Mouse (Mus musculus) cerebellum, postnatal 4 days (tissue): ENCODE results near the gene Slc18b1.
A peak's percentile ranks its signal among the peaks of the same experiment; 100 is the strongest.

ENCODE experiments used
- DNase-seq, 2 experiments: peaks; one replicate each; pipeline ENCODE4 v3.0.0; 2022; ENCODE audit warnings: low spot score in 2 of 2, mixed read lengths in 1 of 2

Slc18b1 gene

DNA sequence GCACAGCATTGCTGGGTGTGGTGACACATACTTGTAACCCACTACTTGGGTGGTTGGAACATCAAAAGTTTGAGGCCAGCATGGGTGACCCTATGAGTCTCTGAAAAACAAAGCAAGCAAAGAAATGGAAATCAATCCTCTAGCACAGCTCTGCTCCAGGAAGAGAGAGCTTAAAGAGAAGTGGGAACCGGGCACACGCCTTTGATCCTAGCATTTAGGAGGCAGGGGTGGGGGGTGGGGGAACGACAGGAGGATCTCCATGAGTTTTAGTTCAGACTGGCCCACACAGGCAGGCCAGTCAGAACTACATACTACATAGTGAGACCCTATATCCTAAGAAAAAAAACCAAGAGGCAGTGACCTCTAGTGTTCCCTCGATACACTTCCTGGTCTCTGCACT lies 9.4 kb downstream of the Slc18b1 start:
- no peak for DNase-seq

DNA sequence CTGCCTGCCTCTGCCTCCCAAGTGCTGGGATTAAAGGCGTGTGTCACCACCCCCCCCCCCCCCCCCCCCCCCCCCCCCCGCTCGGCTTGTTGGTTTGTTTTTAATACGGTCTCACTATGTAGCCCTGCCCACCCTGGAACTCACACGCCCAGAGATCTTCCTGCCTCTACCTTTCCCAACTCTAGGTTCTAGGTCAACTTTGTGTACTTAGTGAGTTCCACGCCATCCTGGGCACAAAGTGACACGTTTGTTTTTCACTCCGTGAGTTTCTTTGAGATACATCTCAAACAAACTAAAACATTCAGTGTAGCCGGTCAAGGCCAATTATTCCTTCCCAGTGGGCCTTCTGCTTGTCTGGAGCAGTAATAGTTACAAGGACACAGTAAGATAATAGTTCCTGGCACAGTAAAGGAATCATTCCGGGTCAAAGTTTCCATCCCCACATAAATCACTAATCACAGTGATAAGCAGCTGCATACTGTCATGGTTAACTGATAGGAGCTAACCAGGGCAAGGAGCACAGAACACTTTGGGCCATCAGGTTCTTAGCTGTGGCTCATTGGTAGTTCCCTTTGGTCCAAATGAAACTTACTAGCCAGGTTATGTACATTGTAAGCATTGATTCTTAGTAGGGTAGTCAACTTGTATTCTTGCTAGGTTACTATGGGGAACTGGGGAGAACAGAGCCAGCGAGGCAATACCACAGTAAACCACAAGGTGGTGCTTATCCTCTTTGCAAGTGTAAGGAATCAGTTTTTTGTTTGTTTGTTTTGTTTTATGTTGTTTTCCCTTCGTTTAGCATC lies 15.1 kb downstream of the Slc18b1 start:
- peak; percentile 64 to 76 for DNase-seq

DNA sequence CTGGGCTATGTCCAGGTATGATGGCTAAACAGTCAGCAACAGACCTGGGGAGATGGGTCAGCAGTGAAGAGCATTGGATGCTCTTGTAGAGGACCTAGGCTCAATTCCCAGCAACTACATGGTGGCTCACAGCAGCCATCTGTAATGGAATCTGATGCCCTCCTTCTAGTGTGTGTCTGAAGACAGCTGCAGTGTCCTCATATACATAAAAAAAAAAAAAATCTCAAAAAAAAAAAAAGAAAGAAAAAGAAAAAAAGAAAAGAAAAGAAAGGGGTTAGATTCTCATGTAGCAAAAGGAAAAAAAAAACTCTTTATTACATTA lies 15.6 kb downstream of the Slc18b1 start:
- DNase-seq: no peak

DNA sequence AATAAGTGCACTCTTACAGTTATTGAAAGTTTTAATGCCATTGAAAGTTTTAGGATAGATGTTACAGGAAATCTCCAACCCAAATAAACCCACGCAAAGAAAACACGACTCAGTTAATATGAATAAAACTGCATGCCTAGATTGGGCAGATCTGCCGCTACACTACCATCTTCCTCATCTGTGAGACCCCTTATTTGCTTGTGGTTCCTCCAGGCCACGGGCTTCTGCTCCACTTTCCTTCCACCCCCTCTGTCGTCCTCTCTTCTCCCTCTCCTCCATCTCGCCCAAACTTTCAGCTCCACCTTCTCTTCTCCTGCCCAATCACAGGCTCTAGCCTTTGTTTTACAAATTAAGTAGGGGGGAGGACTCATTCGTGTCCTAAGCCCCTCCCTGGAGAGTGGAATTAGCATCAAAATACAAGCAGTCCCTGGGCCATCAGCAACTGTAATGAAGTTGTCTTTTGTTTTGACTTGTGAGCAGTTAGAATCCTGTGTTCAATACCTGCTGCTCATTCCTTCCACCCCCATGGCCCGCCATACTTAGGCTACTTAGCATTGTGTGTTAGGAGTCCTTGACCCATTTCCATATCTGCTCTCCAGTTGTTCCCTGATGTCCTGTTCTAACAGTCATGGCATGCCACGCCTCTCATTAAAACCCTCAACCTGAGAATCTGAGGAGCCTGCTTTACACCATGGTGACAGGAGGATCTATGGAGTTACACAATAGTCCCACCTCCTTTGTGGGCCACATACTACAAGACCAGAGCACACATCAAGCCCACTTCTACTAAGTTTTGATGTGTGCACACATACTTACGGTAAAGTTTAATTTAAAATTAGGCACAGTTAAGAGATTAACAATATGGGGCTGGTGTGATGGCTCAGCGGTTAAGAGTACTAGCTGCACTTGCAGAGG lies 16.3 kb downstream of the Slc18b1 start:
- no peak for DNase-seq

DNA sequence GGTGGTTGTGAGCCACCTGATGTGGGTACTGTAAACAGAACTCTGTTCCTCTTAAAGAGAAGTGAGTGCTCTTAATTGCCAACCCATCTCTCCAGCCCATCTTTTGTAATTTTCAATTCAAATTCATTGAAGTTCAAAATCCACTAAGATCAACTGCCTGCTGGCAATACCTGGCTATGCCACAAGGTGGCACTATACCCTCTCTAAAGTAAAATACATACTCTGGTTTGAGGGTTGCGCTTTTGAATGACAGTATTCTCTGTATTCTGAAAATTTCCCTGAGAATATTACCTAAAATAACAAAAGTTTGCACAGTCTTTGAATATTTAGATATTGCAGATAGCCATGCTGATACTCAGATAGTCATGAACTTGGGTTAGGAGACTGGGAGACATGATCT lies 18.4 kb downstream of the Slc18b1 start:
- peak; percentile 84 to 85 for DNase-seq

DNA sequence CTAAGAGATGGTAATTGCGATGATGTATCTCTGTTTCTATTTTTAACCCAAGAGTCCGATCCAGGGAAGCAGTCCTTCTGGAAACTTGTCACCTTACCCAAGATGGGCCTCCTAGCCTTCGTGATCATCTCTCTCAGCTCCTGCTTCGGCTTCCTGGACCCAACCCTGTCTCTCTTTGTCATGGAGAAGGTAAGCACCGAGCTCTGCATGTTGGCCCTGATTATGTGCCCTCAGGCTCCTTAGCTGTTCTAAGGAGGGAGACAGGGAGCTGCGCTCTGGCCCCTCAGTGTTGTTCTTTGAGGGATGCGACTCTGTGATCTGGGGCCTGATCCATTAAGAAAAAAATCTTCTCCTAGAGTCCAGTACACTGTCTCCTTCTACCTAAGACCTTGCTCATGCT lies 19.5 kb downstream of the Slc18b1 start:
- DNase-seq: no peak

DNA sequence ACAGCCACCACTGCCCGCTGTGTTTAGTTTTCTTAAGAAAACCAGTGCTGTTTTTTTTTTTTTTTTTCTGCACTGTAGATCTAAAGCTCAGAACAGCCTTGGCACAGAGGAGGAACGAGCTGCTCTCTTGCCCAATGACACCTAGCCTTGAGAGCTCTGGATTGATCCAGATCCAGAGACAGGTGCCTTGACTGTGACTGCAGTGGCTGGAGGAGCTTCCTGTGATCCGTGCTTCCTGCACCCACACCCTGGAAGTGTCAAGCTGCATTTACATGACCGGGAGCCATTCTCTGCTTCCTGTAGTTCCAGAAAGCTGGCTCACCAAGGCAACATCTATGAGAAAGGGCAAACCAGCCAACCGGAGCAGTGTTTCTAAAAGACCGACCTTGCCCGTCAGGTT lies 29.7 kb downstream of the Slc18b1 start:
- DNase-seq: no peak

DNA sequence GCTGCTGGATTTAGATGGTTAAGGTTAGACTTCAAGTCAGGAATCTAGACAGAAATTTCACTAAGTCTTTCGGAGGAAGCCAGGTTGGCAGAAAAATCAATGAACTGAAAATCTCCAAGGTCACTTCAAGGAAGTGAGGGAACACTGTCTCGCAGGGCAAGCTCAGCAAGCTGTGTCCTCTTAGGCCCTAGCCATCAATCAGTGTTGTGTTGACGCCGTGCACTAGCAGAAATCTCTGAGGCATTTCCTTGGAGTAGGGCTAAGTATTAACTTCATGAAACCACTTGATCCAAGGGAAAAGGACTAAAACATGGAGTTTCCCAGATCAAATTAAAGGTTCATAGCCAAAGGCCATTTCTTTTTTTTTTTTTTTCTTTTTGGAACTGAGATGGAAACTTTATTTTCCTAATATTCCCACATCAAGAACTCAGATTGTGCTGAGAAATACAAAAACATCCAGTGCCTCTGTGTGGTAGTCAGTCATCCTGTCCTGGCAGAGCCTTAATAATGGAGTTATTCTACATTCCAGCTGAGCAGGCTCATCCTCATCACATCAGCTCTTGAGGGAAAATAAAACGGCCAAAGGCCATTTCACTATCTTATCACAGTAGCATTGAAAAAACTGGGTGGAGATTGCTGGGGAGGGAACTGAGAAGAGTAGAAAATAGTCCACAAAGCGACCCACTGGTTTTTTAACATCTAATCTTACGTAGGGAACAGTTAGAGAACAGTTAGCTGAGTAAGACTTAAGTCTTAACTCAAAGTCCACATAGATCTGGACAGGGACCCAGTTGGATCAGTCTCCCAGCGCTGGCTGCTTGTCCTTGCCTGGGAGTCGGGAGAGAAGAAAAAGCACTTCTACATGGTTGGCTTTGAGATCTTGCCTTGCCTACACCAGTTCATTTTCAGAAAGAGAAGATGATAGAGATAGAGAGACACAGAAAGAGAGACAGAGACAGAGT lies 39.5 kb downstream of the Slc18b1 start:
- no peak for DNase-seq

DNA sequence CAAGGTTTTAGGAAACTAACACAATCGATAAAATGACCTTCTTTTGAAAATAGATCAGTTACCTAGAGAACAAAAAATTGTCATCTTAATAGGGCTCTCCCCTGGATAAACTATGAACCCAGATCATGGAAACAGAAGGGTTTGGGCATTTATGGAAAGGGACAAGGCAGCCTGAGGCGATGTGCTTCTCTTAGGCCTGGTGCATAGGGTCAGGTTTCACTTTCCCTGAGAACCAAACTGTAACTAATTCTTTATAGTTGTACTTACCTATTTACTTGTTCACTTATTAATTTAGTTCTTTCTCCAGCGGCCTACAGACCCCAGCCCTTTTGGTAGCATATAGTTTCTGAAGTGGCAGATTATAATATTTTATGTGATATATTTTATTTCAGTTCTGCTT lies 40.3 kb downstream of the Slc18b1 start:
- no peak for DNase-seq

DNA sequence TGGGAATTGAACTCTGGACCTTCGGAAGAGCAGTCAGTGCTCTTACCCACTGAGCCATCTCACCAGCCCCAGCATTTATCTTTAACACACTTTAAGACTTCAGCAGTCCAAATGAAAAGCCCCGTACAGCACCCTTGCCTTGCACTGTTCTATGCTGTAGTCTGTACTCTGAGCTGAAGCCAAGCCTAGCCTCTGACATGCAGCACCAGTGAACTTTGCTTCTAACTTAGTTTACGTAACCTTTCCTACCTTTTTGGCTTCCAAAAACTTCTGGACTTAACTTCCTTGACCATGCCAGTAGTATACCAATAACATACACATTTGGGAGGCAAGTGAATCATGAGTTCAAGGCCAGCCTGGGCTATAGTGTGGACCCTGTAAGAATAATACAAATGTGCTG lies 42.1 kb downstream of the Slc18b1 start:
- DNase-seq: no peak

DNA sequence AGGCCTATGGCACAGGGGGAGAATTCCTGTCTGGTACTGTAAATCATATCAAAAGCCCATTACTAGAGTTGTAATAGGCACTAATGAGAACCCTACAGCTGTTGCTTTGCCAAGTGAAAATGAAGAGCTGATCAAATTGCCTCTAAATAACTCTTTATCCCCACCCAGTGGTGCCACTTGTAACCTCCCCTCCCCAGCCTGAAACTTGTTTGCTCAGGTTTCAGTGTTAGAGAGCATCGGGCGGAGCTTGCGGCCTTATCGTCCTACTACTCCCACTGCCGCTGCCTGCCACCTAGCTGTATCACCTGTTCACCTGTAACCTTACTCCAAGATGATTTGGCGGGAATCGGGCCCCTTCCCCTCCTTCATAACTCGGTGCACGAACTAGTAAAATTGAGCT lies 42.6 kb downstream of the Slc18b1 start:
- no peak for DNase-seq

DNA sequence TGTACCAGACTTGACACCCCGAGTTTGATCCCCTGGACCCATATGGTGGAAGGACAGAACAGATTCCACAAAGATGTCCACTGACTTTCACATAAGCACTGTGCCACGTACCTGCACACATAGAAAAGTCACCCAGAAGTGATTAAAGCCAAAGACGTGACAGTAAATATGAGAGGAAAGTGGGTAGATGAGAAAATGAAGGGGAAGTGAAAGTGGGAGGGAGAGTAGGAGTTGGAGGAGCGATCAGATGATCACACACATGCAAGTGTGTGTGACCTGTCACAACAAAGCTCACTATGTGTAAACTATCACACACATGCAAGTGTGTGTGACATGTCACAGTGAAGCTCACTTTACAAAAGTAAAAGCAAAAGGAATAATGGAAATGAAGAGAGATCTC lies 43.7 kb downstream of the Slc18b1 start:
- DNase-seq: no peak

DNA sequence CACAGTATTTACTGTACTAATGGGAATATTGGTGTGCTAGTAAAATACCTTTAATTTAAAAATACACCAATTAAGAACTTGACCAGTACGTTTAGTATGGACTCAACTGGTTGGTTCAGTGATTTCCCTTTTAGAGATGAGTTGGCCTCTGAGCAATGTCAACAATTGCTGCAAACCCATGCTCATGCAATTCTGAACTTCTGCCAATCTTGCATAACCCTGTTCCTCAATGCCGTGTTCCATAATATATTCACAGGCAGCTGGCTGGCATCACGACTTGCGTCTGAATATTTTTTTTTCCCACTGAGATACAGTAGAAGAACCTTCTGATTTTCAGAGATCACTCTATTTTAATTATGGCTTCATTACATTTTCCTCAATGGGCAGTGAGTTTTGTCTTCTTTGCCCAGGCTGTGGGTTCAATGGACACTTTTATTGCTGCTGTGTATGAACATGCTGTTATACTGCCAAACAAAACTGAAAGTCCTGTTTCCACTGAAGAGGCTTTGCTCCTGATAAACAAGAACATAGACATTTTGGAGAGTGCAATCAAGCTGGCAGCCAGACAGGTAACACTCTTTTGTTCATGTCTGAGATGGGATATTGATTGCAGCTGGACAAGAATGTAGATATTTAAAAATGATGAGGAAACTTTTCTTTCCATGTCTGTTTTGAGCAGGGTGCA lies 54.6 kb downstream of the Slc18b1 start, which contains the start of gene Vnn3:
Gene Vnn3 (plus strand): TSS at position 235 of the 685 bp plus-strand sequence.
- DNase-seq: no peak

DNA sequence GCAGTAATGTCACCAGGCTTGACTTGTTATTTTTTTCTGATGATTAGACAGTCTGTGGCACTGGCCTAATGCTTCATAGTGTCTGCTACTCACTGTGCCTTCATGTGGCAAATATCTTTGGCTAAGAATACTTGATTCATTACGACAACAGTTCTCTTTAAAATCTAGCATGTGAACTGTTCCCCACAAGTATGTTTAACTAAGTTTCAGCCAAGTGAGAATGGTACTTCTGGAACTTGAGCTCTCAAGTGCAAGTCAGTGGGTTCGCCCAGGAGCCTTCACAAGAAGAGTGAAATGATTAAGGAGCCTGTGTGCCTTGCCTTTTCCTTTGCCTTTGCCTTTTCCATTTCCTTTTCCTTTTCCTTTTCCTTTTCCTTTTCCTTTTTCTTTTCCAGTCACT lies 55.3 kb downstream of the Slc18b1 start:
- no peak for DNase-seq

DNA sequence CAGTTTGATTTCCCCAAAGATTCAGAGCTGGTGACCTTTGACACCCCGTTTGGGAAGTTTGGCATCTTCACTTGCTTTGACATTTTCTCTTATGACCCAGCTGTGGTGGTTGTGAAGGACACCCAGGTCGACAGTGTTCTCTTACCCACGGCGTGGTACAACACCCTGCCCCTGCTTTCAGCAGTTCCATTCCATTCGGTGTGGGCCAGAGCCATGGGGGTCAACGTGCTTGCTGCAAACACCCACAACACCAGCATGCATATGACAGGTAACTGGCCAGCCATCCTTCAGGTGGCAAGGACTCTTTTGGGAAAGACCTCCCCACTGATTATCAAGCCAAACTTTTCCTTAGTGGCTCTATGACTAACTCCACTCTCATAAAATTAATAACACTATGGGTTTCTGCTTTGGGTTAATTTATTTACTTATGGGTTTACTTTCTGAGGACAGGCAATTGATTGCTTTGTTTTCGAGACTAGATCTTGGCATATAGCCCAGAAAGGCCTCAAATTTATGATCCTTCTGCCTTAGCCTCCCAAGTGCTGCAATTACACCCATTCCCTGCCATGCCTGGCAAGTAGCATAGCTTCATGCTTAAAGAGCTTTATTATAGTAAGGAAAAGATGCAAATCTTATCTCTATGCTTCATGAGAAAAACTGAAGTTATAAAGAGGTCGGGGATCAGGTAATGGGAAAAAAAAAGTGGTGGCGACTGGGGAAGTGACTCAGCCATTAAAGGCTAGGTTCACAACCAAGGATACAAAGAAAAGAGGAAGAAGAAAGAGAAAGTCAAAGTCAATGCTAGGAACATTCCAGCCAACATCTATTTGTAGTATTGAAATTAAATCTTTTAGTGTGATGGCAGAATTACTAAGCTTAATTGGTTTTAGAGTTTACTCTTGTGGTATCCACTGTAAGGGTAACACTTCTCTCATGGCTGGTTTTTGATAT lies 67.9 kb downstream of the Slc18b1 start:
- no peak for DNase-seq
